Mouse (Mus musculus): ENCODE measurements around the gene Btbd9.

The Btbd9 gene

GRCm38 (mm10) chr17:30292666-30293065 is 283.6 kb downstream of the Btbd9 start:
- no peak for DNase-seq (ENCODE audit: low read depth in 1 of 2, low spot score in 2 of 2)

- DNase-seq (ENCODE audit: low read depth in 1 of 2, low spot score in 2 of 2) = no peak
These were observed 290.6 kb downstream of the Btbd9 start for GRCm38 (mm10) chr17:30285641-30286040.

GRCm38 (mm10) chr17:30283460-30284050 is 292.7 kb downstream of the Btbd9 start:
- no peak for DNase-seq (ENCODE audit: low read depth in 1 of 2, low spot score in 2 of 2)

- DNase-seq (ENCODE audit: low read depth in 1 of 2, low spot score in 2 of 2) = no peak
These were observed 293.3 kb downstream of the Btbd9 start for GRCm38 (mm10) chr17:30283001-30283400.

GRCm38 (mm10) chr17:30280323-30281118 is 295.8 kb downstream of the Btbd9 start:
- DNase-seq (ENCODE audit: low read depth in 1 of 2, low spot score in 2 of 2) = no peak

GRCm38 (mm10) chr17:30279684-30280083 is 296.6 kb downstream of the Btbd9 start:
- DNase-seq (ENCODE audit: low read depth in 1 of 2, low spot score in 2 of 2) = no peak

DNA sequence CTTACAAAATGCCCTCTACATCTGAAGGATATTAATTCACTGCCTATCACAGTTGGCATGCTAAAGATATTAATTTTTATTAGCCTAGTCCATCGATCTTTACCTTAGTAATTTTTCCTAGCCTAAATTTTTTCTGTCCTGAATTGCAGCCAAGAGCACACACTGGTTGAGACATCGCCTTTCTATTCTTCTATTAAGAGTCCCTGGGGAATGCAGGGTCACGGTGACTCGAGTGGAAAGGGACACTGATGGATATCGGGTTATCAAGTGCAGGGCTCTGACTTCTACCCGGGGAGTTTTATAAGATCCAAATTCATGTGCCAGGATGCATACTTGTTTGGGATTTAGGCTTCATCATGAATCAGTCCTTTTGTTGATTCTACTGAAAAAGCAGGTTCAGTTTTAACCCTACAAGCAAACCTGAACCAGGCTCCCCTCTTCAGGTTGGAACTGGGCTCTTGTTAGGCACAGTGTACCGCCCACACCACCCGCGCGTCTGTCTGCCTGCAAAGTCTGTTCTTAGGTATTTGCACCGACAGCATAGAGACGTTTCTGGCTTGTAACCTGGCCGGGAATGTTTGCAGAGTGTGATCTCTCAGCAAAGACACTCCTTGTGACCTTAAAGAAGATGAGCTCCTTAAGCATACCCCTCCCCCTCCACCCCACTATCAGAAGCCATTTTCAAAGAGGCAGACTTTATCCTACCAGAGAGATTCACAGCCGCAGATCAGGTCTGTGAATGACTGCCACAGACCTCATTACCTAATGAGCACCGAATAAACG is 297.5 kb downstream of the Btbd9 start:
- DNase-seq (ENCODE audit: low read depth in 1 of 2, low spot score in 2 of 2) = no peak

GRCm38 (mm10) chr17:30276477-30276876 is 299.8 kb downstream of the Btbd9 start:
- DNase-seq (ENCODE audit: low read depth in 1 of 2, low spot score in 2 of 2) = no peak

GRCm38 (mm10) chr17:30272769-30273168 is 303.5 kb downstream of the Btbd9 start:
- DNase-seq (ENCODE audit: low read depth in 1 of 2, low spot score in 2 of 2) = no peak

DNA sequence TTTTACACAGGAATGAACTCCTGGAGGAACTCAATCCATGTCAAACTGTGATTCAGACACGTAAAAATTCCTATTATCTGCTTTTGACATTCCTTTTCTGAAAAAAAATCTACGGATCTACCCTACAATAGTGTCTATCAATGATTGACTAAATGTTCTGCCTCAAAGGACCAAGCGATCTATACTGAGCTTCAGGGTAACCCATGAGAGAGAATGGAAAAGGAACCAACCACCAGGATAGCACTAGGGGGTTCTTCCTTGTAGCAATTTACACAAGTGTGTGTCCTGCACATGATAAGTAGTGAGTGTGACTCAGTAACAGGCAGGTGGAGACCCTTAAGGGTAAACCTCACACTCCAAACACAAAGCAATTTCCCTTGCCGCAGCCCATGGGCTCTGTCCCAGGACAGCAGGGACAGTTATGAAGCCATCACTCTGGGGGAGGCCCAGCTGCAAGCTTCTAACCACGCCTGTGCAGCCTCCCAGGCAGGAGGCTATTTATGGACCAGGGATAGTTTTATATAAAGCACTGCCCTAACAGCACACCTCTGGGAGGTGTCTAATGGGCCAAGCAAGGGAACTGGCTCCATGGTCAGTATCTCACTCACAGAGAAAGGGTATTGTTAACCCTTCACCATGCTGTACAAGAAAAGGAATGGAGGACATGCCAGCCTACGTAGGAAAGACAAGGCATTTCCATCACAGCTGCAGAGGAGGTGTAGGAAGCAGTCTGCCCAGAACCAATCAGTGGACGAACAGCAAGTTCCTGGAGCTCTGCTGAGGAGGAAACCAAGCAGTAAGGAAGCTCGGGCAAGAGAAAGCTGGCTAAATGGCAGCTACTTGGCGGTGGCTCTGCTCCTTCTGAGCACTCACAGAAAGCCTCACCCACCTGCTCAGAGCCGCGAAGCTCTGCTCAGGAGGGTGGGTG is 306.9 kb downstream of the Btbd9 start:
- no peak for DNase-seq (ENCODE audit: low read depth in 1 of 2, low spot score in 2 of 2)

- DNase-seq (ENCODE audit: low read depth in 1 of 2, low spot score in 2 of 2) = no peak
These were observed 307.8 kb downstream of the Btbd9 start for GRCm38 (mm10) chr17:30268456-30268855.

- DNase-seq (ENCODE audit: low read depth in 1 of 2, low spot score in 2 of 2) = no peak
These were observed 308.8 kb downstream of the Btbd9 start for GRCm38 (mm10) chr17:30267432-30267973.

- DNase-seq (ENCODE audit: low read depth in 1 of 2, low spot score in 2 of 2) = no peak
These were observed 312.8 kb downstream of the Btbd9 start for GRCm38 (mm10) chr17:30263535-30263934.

- no peak for DNase-seq (ENCODE audit: low read depth in 1 of 2, low spot score in 2 of 2)
These were observed 313.3 kb downstream of the Btbd9 start for GRCm38 (mm10) chr17:30262943-30263342.

DNA sequence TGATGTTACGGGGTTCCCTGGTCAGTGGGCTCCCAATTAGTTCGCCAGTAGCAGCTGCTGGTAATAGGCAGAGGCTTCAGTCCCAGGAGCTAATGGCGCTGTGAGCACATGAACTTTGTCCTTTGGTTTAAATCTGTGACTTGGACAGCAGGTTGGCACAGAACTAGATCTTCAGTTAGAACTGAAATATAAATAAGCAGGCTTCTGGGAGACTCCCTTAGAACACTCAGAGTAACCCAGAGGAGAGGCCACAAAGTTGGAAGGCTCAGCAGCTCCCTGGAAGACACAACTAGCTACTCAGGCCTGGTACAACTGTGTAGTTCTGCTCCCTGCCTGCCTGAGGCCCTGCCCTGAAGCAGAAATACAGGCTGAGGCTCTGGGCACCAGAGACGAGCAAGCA is 313.8 kb downstream of the Btbd9 start:
- DNase-seq (ENCODE audit: low read depth in 1 of 2, low spot score in 2 of 2) = no peak

DNA sequence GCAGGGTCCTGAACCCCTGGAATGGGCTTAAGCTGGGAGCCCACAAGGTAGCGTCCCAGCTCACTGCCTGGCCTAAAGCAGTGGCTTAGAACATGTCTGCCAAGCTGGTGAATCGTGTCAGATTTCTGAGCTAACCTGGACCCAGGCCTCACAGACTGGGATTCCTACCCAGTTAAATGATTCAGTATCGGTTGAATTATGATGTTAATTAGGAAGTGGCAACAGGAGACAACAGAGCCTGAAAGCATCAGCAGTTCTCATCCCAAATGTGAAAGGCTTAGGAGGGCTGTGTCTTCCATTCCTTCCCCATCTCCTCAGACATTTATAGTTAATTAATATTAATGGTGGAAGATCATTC is 314.3 kb downstream of the Btbd9 start:
- no peak for DNase-seq (ENCODE audit: low read depth in 1 of 2, low spot score in 2 of 2)

DNA sequence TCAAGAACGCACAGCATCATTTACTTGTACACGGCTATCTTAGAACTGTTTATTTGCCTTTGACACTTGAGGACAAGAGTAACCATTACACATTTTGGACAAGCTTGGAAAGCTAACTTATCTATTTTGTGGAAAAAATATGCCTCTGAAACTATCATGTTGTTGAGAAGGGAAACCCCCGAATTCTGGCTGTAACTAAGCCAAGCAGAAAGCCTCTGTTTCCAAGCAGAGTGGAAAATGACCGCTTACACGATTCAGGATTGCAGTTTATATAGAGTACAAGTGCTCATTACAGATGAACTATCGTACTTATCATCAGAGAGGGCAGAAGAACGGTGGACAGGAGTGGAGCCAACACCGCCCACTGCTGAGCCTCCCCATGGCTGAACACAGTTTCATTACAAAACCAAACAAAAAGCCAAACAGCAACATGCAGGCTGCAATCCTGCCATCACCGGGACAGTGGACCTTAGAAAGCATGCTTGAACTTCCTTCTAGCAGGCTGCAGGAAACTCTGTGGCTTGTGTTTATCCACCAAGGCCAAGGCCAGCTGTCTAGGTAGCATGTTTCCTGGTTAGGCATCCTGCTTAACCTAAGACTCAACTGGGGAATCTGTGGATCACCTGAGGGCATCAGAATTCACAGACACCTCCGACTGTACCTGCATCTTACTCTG is 314.8 kb downstream of the Btbd9 start:
- no peak for DNase-seq (ENCODE audit: low read depth in 1 of 2, low spot score in 2 of 2)

DNA sequence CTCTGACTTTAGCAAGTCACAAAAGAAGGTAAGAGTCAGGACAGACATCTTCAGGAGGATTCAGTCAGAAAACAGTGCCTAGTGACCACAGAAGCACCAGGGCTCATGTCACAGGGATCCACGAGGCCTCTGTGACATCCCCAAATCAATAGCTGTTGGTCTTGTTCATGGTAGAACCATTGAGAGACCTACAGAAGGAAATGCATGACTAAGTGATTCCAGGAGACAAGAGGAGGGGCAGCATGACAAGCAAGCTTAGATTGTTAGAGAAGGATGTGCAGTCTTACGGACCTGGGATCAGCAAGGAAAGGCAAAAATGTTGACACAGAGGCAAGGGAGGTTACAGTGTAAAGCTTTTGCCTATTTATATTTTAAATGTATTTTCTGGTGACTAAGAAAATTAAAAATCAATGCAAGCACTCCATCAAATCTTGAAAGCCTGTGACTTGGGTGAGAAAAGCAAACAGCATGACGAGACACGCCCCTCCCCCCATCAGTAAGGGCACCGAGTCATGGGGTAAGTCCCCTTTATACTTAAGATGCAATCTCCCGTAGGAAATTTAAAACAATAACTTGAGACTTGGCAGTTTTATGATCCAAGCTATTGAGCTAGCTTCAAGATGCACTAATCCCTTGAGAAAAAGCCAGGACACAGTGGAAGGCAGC is 315.5 kb downstream of the Btbd9 start:
- no peak for DNase-seq (ENCODE audit: low read depth in 1 of 2, low spot score in 2 of 2)

DNA sequence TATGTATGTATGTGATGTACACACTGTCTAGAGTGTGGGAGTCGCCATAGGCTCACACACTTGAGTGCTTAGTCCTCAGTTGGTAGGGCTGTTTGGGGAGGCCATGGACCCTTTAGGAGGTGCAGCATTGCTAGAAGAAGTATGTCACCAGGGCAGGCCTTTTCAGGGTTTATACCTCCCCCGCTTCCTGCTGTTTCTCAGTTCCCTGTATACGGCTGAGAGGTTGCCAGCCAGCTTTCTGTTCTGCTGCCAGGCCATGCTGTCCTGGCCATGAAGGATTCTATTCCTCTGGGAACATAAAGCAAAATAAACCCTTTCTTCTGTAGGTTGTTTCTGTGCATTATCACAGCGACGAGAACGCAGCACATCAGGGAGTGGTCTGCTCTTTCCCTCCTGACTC is 316.4 kb downstream of the Btbd9 start:
- DNase-seq (ENCODE audit: low read depth in 1 of 2, low spot score in 2 of 2) = no peak

GRCm38 (mm10) chr17:30258480-30258879 is 317.8 kb downstream of the Btbd9 start:
- no peak for DNase-seq (ENCODE audit: low read depth in 1 of 2, low spot score in 2 of 2)

Measured in monocyte, adult 2 months (primary cell).